Mouse (Mus musculus) lung, postnatal 0 days (tissue): ENCODE measurements around the gene Glb1l.
A peak's percentile ranks its signal among the peaks of the same experiment; 100 is the strongest.

Source experiments
- CTCF ChIP-seq: IDR thresholded peaks from 2 replicates; pipeline ENCODE4 v1.5.1; 2016; ENCODE audit warnings: antibody characterized with exemption, mild to moderate bottlenecking
- EP300 ChIP-seq: IDR thresholded peaks from 2 replicates; pipeline ENCODE4 v1.6.1; 2016; ENCODE audit warnings: antibody characterized with exemption, mild to moderate bottlenecking, control low read depth

DNA sequence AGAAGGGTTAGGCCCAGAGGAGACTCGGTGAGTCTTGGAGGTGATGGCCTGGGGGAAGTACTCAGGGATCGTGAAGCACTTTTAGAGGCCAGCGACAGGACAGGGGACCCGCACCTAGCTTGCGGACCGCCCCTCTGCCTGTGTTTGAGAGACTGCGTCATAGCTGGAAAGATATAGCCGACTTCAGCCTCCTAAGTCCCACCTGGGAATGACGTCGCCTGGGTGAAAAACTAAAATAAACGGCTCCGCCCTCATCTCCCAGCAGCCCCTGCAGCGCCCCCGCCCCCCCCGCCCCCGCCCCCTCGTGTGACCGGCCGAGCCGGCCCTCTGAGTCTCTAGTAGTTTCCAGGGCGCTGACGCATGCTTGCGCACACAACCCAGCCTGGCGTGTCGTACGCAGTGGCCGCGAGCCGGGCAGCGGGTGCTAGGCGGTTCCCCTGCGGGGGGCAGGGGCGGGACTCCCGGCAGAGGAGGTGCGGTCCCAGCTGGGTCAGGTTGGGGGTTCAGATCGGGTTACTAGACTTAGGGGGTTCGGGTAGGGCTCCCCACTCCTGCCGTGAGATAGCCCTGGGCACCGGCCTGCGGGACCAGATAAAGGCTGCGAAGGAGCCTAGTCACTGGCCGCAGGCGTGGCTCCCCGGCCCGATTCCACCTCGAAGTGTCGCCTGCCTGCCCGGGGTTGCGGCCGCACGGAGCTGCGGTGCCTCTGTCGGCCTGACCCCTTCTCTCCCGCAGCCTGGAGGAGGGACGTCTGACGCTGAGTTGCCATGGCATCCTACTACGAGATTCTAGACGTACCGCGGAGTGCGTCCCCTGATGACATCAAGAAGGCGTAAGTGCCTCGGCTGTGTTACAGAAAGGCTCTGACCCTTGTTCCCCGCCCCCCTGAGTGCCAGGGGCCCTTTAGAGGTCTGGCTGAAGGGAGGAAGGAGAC is 25.8 kb upstream of the Glb1l start, which contains the start of gene Dnajb2:
- TF ChIP-seq CTCF (no peak), EP300 (0 out of 2 replicates have a peak, but pooled peaks have one; percentile 15)
